Mouse (Mus musculus) liver, embryonic 14.5 days (tissue): ENCODE measurements around the gene Vamp5.

Source experiments
- CTCF ChIP-seq: IDR thresholded peaks from 2 replicates; pipeline ENCODE4 v1.5.1; 2016; ENCODE audit warnings: antibody characterized with exemption, low read depth, control low read depth
- EP300 ChIP-seq: IDR thresholded peaks from 2 replicates; pipeline ENCODE4 v1.6.1; 2016; ENCODE audit warnings: antibody characterized with exemption, low read depth

DNA sequence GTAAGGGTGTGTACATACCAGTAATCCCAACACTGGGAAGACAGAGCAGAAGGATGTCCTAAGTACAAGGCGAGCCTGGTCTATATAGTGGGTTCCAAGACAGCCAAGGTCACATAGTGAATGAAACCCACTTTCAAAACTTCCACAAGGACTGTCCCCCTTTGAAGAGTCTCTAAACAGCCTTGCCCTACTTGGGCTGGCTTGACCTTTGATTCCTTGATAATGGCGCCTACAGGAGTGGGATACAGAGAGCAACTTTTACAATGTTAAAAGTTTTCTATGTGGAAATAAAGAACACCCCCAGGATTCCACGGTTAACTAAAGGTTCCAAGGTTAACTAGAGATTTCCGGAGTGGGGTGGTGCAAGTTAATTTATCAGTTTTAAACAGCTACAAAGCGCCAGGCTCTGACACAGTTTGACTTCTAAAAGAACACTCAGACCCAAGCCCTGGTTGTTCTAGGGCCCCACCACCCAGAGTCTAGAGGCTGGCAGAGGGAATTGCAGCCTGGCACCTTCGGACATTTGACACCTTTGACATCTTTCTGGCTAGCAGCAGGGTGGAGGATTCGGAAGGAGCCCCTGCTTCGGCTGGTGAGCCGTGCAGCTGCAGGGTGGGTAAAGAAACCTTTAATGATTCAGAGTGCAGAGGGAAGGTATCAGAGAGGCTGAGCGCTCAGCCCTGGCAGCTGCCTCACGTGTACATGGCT is 20.2 kb downstream of the Vamp5 start:
- no peak for TF ChIP-seq CTCF
- TF ChIP-seq EP300 = no peak
